Mouse (Mus musculus) v-Abl transformed pro-B cells (cell line): ENCODE measurements around the gene Epyc.

Source experiments
- in situ Hi-C, 2 experiments: fragments of 400-800 bp; cut with MboI; formaldehyde crosslinking; loops; one replicate each; pipeline ENCODE4 v1.15.1; 2025; ENCODE audit not compliant: unreplicated experiment in 2 of 2

Gene Epyc

GRCm38 (mm10) chr10:97643768-97644167 lies at the start of gene Epyc:
Gene Epyc (plus strand): TSS chr10:97644068.
- in situ Hi-C loops: no loop called here

GRCm38 (mm10) chr10:97595680-97596079 lies 48.2 kb upstream of the Epyc start:
- in situ Hi-C loops: no loop called here

- in situ Hi-C loops: no loop called here
These were observed 42.1 kb upstream of the Epyc start for GRCm38 (mm10) chr10:97601744-97602143.

GRCm38 (mm10) chr10:97603256-97603655 lies 40.6 kb upstream of the Epyc start:
- in situ Hi-C loops: no loop called here

GRCm38 (mm10) chr10:97606579-97606978 lies 37.3 kb upstream of the Epyc start, which contains the start of gene Kera:
Gene Kera (plus strand): TSS chr10:97606879.
- in situ Hi-C loops: no loop called here

- in situ Hi-C loops: no loop called here
These were observed 21.5 kb upstream of the Epyc start for GRCm38 (mm10) chr10:97622328-97622727.

GRCm38 (mm10) chr10:97624381-97624780 lies 19.5 kb upstream of the Epyc start:
- in situ Hi-C loops: no loop called here

GRCm38 (mm10) chr10:97625116-97625515 lies 18.8 kb upstream of the Epyc start:
- in situ Hi-C loops: no loop called here

- in situ Hi-C loops: no loop called here
These were observed 17.3 kb upstream of the Epyc start for GRCm38 (mm10) chr10:97626543-97626942.

GRCm38 (mm10) chr10:97631061-97631460 lies 12.8 kb upstream of the Epyc start:
- in situ Hi-C loops: no loop called here

GRCm38 (mm10) chr10:97641926-97642325 lies 1.9 kb upstream of the Epyc start:
- in situ Hi-C loops: no loop called here

- in situ Hi-C loops: no loop called here
These were observed 6.5 kb downstream of the Epyc start for GRCm38 (mm10) chr10:97650334-97650733.

GRCm38 (mm10) chr10:97659489-97659888 lies 15.6 kb downstream of the Epyc start:
- in situ Hi-C loops: no loop called here

- in situ Hi-C loops: no loop called here
These were observed 24.8 kb downstream of the Epyc start for GRCm38 (mm10) chr10:97668656-97669055.

- in situ Hi-C loops: no loop called here
These were observed 26.3 kb downstream of the Epyc start for GRCm38 (mm10) chr10:97670202-97670601.

- in situ Hi-C loops: no loop called here
These were observed 29.4 kb downstream of the Epyc start for GRCm38 (mm10) chr10:97673239-97673638.

GRCm38 (mm10) chr10:97682981-97683380 lies 39.1 kb downstream of the Epyc start:
- in situ Hi-C loops: loop anchor here (25.0 kb wide), 2 partner anchors 1646 to 1796 kb away; no protein-coding TSS in a partner anchor

- in situ Hi-C loops: loop anchor here (25.0 kb wide), 2 partner anchors 1650 to 1800 kb away; no protein-coding TSS in a partner anchor
These were observed 43.3 kb downstream of the Epyc start for GRCm38 (mm10) chr10:97687198-97687597.

GRCm38 (mm10) chr10:97689425-97689824 lies 45.6 kb downstream of the Epyc start:
- in situ Hi-C loops: loop anchor here (25.0 kb wide), 2 partner anchors 1652 to 1802 kb away; no protein-coding TSS in a partner anchor

- in situ Hi-C loops: loop anchor here (10.0 to 25.0 kb wide), 4 partner anchors 318 to 1806 kb away; no protein-coding TSS in a partner anchor
These were observed 49.0 kb downstream of the Epyc start, which contains the start of gene Ccer1 for GRCm38 (mm10) chr10:97692913-97693312. Gene Ccer1 (plus strand): TSS chr10:97693059.

- in situ Hi-C loops: loop anchor here (10.0 to 25.0 kb wide), 4 partner anchors 319 to 1806 kb away; no protein-coding TSS in a partner anchor
These were observed 49.7 kb downstream of the Epyc start for GRCm38 (mm10) chr10:97693398-97694135.

- in situ Hi-C loops: loop anchor here in 1 of 2 experiments (25.0 kb wide), 1 partner anchor 1910 kb away; no protein-coding TSS in a partner anchor
These were observed 58.5 kb downstream of the Epyc start for GRCm38 (mm10) chr10:97702321-97702720.
